Mouse (Mus musculus) lung, postnatal 10 days (tissue): ENCODE results near the gene Akr1c19.

Experiments
- DNase-seq: peaks from one replicate; pipeline ENCODE4 v3.0.0; 2021

Gene Akr1c19

GRCm38 (mm10) chr13:4270860-4271259, 42.4 kb downstream of the Akr1c19 start:
- no peak for DNase-seq

GRCm38 (mm10) chr13:4277526-4277925, 49.0 kb downstream of the Akr1c19 start:
- no peak for DNase-seq

- DNase-seq = no peak
Observed at GRCm38 (mm10) chr13:4279284-4279683, 50.8 kb downstream of the Akr1c19 start, which contains the start of gene Akr1c12. TSS of gene Akr1c12 (minus strand) at chr13:4279433.

- peak; percentile 60 for DNase-seq
Observed at GRCm38 (mm10) chr13:4281471-4282412, 53.2 kb downstream of the Akr1c19 start.

GRCm38 (mm10) chr13:4296991-4297390, 68.5 kb downstream of the Akr1c19 start:
- DNase-seq = no peak
